Mouse (Mus musculus) limb, embryonic 15.5 days (tissue): ENCODE results near the gene Snap91. TPM values are rescaled to one million over a fixed set of nuclear protein-coding genes. Genes with fewer than 3 reads are reported as not detected.

Experiments
- ATAC-seq: fragments of 200-750 bp; cut with Nextera tagmentation; 2 replicates; pipeline ENCODE4 v1.8.0; 2017; ENCODE audit warnings: low read depth, moderate TSS enrichment; ENCODE audit not compliant: insufficient number of reproducible peaks, low FRiP score, low TSS enrichment
- H3K27ac ChIP-seq: fragments of 300-500 bp; sonication (generic); 2 replicates; pipeline ENCODE4 v1.5.1; 2015; ENCODE audit warnings: moderate library complexity, mild to moderate bottlenecking, inconsistent platforms
- H3K27me3 ChIP-seq: fragments of 300-500 bp; sonication (generic); 2 replicates; pipeline ENCODE4 v1.6.1; 2015; ENCODE audit warnings: inconsistent platforms
- H3K36me3 ChIP-seq: fragments of 300-500 bp; sonication (generic); 2 replicates; pipeline ENCODE4 v1.6.1; 2015; ENCODE audit warnings: inconsistent platforms
- H3K4me1 ChIP-seq: fragments of 300-500 bp; sonication (generic); 2 replicates; pipeline ENCODE4 v1.6.1; 2015; ENCODE audit warnings: inconsistent platforms
- H3K4me2 ChIP-seq: fragments of 300-500 bp; sonication (generic); 2 replicates; pipeline ENCODE4 v1.6.1; 2015; ENCODE audit warnings: mild to moderate bottlenecking, inconsistent platforms
- H3K4me3 ChIP-seq: fragments of 300-500 bp; sonication (generic); 2 replicates; pipeline ENCODE4 v1.5.1; 2015; ENCODE audit warnings: mild to moderate bottlenecking, inconsistent platforms
- H3K9ac ChIP-seq: fragments of 300-500 bp; sonication (generic); 2 replicates; pipeline ENCODE4 v1.6.1; 2015; ENCODE audit warnings: inconsistent platforms
- H3K9me3 ChIP-seq: fragments of 300-500 bp; sonication (generic); 2 replicates; pipeline ENCODE4 v1.6.1; 2016; ENCODE audit warnings: inconsistent platforms
- WGBS: fragments of 180-500 bp; shearing (Covaris S2); methylation state at CpG from one replicate; pipeline ENCODE4 v1.1.7; 2015; 5-methylcytosine and 5-hydroxymethylcytosine counted together
- polyA plus RNA-seq: library from polyadenylated mRNA; unstranded; fragments of >200 nt; fragmentation: Nextera tagmentation; extraction: Ambion mirVana; gene quantifications from 2 replicates; pipeline ENCODE4 v1.2.1, GENCODE M21; 2015

The Snap91 gene
- polyA plus RNA-seq, 1 experiment from 2014 or later, result 5.9 TPM

DNA sequence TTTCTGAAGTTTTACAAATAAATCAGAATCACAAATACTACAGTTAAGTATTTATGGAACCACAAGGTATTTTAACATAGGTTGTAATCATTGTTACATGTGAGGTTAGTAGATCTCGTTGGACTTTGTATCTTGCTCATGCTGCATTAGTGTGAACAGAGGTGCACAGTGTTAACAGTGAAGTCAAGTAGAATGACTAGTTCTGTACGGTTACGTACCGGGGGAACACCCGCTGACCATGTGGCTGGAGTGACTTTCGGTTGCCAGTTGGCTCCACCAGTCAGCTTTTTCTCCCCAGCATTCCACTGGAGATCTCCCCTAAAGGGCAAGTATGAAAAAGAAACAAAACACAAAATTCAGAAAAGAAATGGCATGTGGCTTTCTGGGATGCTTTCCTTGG, 105.1 kb downstream of the Snap91 start:
- H3K27ac ChIP-seq, result no peak overlapping the region
- no peak for ATAC-seq
- no peaks in the 10 kb centered on the region for H3K27me3 ChIP-seq
- no peaks in the 10 kb centered on the region for H3K9me3 ChIP-seq
- no peak overlapping the region for H3K4me2 ChIP-seq
- no peak overlapping the region for H3K4me3 ChIP-seq
- H3K4me1 ChIP-seq, result no peaks in the 10 kb centered on the region
- H3K36me3 ChIP-seq, result no peaks in the 10 kb centered on the region
- H3K9ac ChIP-seq, result no peak overlapping the region
- 89% methylated on average over 6 of the region's 6 CpGs for WGBS

DNA sequence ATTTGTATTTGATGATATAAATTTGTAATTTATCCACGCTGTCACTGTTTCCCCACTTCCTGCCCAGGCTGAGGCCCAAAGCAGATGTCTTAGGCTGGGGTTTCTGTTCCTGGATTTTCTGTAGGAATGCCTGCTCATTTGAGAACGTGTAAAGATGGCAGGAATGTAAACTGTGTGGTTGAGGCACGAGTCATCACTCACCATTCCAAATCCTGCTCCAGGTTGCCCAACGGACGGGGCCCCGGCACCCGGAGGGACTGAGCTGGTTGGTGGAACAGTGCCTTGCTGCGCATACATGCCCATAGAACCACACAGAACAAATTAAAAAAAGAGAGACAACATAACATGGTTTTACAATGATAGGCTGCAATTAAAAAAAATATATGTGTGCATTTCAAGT, 106.5 kb downstream of the Snap91 start:
- Histone ChIP-seq H3K9me3 (no peaks in the 10 kb centered on the region), H3K27me3 (no peaks in the 10 kb centered on the region), H3K36me3 (no peaks in the 10 kb centered on the region), H3K4me2 (no peak overlapping the region), H3K9ac (no peak overlapping the region), H3K4me3 (no peak overlapping the region), H3K27ac (no peak overlapping the region), H3K4me1 (no peaks in the 10 kb centered on the region)
- 73% methylated on average over 8 of the region's 8 CpGs for WGBS
- no peak for ATAC-seq

DNA sequence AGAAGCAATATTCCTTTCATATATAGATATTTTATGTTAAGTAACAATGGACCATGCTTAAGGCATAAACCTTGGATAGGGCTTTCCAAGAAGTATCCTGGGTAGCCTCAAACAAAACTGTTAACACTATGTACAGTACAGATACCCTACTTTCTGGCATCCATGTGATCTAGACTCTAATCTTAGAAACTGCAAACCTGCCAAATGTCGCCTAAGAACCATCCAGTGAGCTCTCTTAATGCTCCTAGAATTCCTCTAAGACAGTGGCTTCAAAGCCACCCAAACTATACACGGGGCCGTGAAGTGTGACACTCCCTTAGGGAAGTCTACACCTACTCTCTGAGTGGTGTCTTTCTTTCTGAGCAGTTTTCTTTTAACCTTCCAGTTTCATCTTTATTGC, 107.6 kb downstream of the Snap91 start:
- Histone ChIP-seq H3K36me3 (no peaks in the 10 kb centered on the region), H3K27me3 (no peaks in the 10 kb centered on the region), H3K4me1 (no peaks in the 10 kb centered on the region), H3K9ac (no peak overlapping the region), H3K9me3 (no peaks in the 10 kb centered on the region), H3K27ac (no peak overlapping the region), H3K4me3 (no peak overlapping the region), H3K4me2 (no peak overlapping the region)
- ATAC-seq, result no peak
- WGBS, result 52% methylated on average over 3 of the region's 3 CpGs

DNA sequence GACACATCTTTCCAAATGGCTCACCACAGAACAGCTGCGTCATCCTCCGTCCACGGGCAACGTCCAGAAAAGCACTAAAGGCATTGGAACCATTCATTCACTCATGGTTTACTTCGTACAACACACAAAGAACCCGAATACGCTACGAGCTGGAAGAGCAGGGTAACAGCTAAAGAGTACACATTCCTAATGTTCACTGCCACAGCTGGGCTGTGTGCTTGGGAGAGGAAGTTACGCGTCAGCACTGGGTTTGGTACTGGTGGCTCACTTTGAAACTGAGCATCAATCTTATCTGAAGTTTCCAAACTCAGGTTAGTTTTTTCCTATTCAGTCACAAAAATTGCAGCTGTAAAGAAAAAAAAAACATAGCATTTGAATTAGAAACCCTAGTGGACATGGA, 113.5 kb downstream of the Snap91 start:
- ATAC-seq, result no peak
- no peaks in the 10 kb centered on the region for H3K36me3 ChIP-seq
- no peak overlapping the region for H3K4me2 ChIP-seq
- WGBS, result 79% methylated on average over 10 of the region's 10 CpGs
- H3K27me3 ChIP-seq, result no peaks in the 10 kb centered on the region
- peaks cover 5% of the 10 kb centered on the region; the same call in 1 of the 2 replicates for H3K4me1 ChIP-seq
- no peaks in the 10 kb centered on the region for H3K9me3 ChIP-seq
- no peak overlapping the region for H3K9ac ChIP-seq
- H3K4me3 ChIP-seq, result no peak overlapping the region
- no peak overlapping the region for H3K27ac ChIP-seq

DNA sequence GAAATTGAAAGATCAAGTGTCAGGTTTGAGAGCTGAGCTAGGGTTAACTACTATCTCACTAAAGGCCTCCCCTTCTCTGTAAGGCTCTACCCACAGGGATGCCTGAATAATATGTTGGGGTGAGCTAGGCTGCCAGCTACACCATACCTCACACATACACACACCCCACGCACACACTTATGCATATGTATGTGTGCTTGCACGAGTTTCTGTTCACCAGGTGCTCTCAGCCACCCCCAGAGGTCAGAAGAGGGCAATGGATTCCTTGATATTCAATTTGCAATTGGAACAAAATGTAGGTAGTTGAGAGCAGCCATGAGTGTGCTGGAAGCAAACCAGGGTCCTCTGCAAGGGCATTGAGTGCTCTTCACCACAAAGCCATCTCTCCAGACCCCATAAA, 116.5 kb downstream of the Snap91 start:
- H3K36me3 ChIP-seq, result no peaks in the 10 kb centered on the region
- H3K4me3 ChIP-seq, result no peak overlapping the region
- H3K4me2 ChIP-seq, result no peak overlapping the region
- WGBS, result 48% methylated on average over 2 of the region's 2 CpGs
- H3K4me1 ChIP-seq, result peaks cover 5% of the 10 kb centered on the region; the same call in 1 of the 2 replicates
- ATAC-seq, result no peak
- H3K27ac ChIP-seq, result no peak overlapping the region
- no peaks in the 10 kb centered on the region for H3K27me3 ChIP-seq
- no peaks in the 10 kb centered on the region for H3K9me3 ChIP-seq
- H3K9ac ChIP-seq, result no peak overlapping the region

DNA sequence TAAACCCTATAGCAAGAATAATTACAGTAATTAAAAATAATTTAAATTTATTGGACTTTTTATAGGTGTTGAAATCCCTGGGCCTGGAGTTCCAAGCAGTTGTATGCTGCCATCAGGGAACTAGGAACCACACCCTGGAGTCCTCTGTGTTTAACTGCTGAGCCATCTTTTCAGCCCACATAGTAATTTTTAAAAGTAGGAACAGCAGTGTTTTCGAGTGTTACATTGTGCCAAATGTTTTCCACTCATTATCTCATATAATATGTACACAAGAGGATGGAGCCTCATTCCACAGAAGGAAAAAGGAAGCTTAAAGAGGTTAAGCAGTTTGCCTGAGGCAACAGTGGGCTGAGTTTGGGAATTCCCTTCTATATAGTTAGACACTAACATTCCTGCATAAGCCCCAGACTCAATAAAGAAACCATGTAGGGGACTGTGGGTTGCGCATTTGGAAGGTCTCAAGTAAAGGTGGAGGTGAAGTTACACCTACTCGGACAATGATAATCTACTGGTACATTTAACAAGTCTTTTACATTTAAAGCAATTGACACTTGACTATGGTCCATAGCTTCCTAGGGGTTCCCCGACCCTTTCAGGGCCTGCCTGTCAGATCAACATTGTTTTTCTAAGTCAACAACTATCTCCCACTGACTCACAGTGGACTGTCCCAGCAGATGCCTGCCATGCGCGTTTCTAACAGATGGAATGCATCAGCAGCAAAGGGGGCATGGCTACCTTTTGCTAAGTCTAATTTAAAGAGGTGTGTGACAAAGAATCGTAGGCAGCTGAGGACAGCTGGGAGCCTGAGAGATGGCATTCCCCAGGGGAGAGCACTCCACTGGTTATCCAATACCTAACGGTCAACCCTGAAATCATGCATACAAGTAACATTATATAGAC, 117.7 kb downstream of the Snap91 start:
- H3K4me2 ChIP-seq, result no peak overlapping the region
- H3K4me1 ChIP-seq, result peaks cover 5% of the 10 kb centered on the region; the same call in 1 of the 2 replicates
- no peak overlapping the region for H3K27ac ChIP-seq
- H3K27me3 ChIP-seq, result no peaks in the 10 kb centered on the region
- no peaks in the 10 kb centered on the region for H3K9me3 ChIP-seq
- no peaks in the 10 kb centered on the region for H3K36me3 ChIP-seq
- no peak overlapping the region for H3K9ac ChIP-seq
- ATAC-seq, result no peak
- 27% methylated on average over 8 of the region's 8 CpGs for WGBS
- no peak overlapping the region for H3K4me3 ChIP-seq

DNA sequence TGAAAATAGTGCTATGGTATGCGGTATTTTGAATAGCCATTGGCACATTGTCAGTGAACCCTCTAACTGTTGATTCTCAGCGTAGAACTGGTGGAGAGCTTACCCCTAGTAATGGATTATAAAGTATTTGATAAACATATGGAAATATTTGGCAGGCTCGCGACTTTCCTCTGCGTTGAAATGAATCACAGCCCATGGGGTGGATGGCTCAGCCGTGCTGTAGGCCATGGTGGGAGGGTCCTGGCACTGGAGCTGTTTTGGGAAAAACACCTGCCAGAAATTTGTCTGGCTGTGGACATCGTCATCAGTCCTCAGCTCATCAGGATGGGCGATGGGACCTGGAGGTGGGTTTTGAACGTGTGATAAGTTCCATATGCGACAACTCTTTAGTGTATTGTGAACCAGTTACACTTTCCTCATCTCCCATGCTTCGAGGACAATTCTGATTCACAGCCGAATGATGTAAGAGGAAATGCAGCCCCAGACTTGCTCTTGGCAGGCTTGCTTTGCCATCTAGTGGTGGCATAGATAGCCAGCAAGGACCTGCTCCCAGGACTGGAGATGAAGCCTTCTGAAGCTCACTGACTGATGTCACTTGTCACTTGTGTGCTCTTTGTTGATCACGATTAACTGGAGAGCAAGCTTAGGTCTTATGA, 134.4 kb downstream of the Snap91 start:
- peak overlapping the region; percentile 21 for H3K4me3 ChIP-seq
- WGBS, result 15% methylated on average over 13 of the region's 13 CpGs
- peak; percentile 76; the same call in 1 of the 2 replicates for ATAC-seq
- peaks cover 25% of the 10 kb centered on the region for H3K4me1 ChIP-seq
- no peaks in the 10 kb centered on the region for H3K36me3 ChIP-seq
- peak overlapping the region; percentile 34 for H3K4me2 ChIP-seq
- no peaks in the 10 kb centered on the region for H3K27me3 ChIP-seq
- H3K9ac ChIP-seq, result no peak overlapping the region
- H3K27ac ChIP-seq, result no peak overlapping the region
- no peaks in the 10 kb centered on the region for H3K9me3 ChIP-seq

DNA sequence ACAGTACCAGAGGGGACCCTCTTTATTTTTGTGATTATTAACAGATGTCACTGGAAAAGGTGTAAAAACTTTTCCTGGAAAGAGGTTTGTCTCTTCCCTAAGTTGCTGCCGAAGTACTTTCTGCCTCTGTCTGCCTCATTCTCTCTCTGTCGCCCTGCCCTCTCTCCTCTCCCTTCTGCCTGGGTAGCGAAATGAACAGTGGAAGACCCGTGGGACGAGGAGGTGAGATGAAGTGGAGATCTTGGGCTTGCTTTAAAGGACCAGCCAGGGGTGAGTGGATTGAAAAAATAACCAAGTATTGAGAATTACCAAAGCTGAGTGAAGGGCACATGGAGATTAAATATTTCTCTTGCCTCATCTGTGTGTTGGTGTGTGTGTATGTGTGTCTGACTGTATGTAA, 136.4 kb downstream of the Snap91 start:
- Histone ChIP-seq H3K4me3 (peak overlapping the region; percentile 43), H3K27ac (peak overlapping the region; percentile 61; the same call in 1 of the 2 replicates), H3K4me1 (peaks cover 25% of the 10 kb centered on the region), H3K36me3 (no peaks in the 10 kb centered on the region), H3K4me2 (peak overlapping the region; percentile 71), H3K9ac (no peak overlapping the region), H3K9me3 (no peaks in the 10 kb centered on the region), H3K27me3 (no peaks in the 10 kb centered on the region)
- 23% methylated on average over 5 of the region's 5 CpGs for WGBS
- ATAC-seq, result no peak

DNA sequence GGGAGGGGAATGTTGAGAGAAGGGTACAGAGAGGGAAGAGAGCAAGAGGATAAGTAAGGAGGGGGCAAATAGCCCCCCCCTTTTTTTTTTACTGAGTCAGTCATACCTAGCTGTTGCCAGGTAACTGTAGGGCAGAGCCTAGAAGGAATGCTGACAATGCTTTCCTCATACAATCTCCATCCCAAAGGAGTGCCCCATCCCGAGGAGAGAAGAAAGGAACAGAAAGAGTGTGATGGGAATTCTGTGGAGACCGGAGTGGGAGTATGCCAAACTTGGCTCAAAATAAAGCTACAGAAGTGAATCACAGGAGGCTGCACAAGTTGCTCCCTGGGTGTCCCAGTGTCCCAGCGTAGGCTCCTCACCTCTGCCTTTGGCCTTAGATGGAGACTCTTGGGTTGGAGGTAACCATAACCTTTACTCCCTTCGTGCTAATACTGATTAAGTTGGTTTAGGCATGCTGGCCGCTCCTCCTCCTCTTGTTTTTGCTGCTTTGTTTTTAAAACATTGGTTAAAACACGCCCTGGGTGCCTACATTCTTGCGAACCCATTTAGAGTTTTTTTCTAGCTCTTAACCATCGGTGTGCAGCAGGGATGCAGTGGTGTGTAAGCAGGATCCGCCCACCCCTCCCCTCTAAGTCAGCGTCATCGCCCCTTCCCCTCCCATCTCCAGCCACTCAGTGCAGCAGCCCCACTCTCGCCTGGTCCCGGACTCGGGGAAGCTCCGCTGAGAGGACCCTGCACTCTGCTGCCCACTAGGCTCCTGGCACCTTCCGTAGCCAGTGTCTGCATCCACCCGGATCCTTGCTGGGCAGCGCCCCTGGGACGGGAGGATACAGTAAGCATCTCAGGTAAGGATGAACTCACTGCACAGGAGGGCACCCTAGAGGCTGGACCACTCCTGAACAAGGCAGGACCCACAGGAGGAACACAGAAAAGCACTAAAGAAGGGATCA, 137.2 kb downstream of the Snap91 start, which contains the start of gene Prss35:
Gene Prss35, plus strand, starts transcription at position 691 of the 953 bp plus-strand sequence.
- Histone ChIP-seq H3K9ac (peak within 1 kb of the TSS; percentile 21; the same call in 1 of the 2 replicates), H3K4me1 (peaks cover 25% of the 10 kb centered on the region), H3K27ac (peak within 1 kb of the TSS; percentile 61), H3K36me3 (no peaks in the 10 kb centered on the region), H3K4me2 (peak within 1 kb of the TSS; percentile 71), H3K9me3 (no peaks in the 10 kb centered on the region), H3K27me3 (no peaks in the 10 kb centered on the region), H3K4me3 (peak within 1 kb of the TSS; percentile 43)
- 4% methylated on average over 19 of the region's 19 CpGs for WGBS
- ATAC-seq, result peak; percentile 72; the same call in 1 of the 2 replicates

DNA sequence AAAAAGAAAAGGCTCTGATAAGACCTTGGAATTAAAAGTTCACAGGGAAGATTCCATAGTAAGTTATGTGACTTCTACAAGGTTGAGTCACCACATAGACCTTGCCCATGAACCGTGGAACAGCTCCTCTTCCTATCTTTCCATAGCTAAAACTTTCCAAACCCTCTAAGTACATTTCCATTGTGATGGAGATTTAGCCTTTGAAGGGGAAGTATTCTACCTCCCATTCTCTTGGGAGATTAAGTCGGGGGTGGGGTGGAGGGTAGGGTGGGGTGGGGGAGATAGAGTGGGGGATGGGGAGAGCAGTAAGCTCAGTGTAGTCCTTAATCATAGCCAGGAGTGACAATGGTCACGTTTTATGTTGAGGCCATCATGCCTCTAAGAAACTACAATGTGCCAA, 140.5 kb downstream of the Snap91 start:
- Histone ChIP-seq H3K4me2 (no peak overlapping the region), H3K36me3 (no peaks in the 10 kb centered on the region), H3K9me3 (no peaks in the 10 kb centered on the region), H3K9ac (no peak overlapping the region), H3K27me3 (no peaks in the 10 kb centered on the region), H3K4me3 (no peak overlapping the region), H3K4me1 (peaks cover 15% of the 10 kb centered on the region), H3K27ac (no peak overlapping the region)
- ATAC-seq, result no peak
- WGBS, result 52% methylated on average over 3 of the region's 3 CpGs

DNA sequence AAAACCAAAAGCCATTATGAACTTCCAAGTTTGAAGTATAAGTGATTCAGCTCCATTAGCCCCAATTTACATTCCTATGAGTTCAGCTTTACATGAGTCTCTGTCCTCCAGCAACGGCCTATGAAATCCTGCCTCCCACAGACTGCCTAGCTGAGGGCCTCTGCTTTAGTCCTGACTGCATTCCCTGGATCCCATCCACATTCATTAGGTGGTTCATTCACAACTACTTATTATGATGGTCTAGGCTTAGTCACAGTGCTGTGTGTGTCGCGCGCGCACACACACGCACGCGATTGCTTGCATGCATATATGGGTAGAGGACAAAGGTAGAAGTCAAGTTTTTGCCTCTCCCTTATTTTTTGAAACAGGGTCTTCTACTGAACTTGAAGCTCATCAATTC, 141.7 kb downstream of the Snap91 start:
- no peak overlapping the region for H3K27ac ChIP-seq
- no peak overlapping the region for H3K9ac ChIP-seq
- no peaks in the 10 kb centered on the region for H3K9me3 ChIP-seq
- H3K4me1 ChIP-seq, result peaks cover 9% of the 10 kb centered on the region
- no peak overlapping the region for H3K4me3 ChIP-seq
- H3K27me3 ChIP-seq, result no peaks in the 10 kb centered on the region
- no peak for ATAC-seq
- 93% methylated on average over 8 of the region's 8 CpGs for WGBS
- H3K4me2 ChIP-seq, result no peak overlapping the region
- H3K36me3 ChIP-seq, result no peaks in the 10 kb centered on the region
